Mouse (Mus musculus) mature B cell (primary cell): Measurements from ENCODE around the gene Rab42.

Experiments used
- in situ Hi-C: fragments of 300-500 bp; cut with MboI; formaldehyde crosslinking; loops from 2 replicates; pipeline ENCODE4 v1.14.3; 2019

Gene Rab42

GRCm38 (mm10) chr4:132273166-132273565, 30.0 kb downstream of the Rab42 start:
- in situ Hi-C loops: no loop called here

- in situ Hi-C loops: loop anchor here (10.0 kb wide), 1 partner anchor 55 kb away; the partner anchor contains the start of gene Ythdf2
These were observed 33.2 kb downstream of the Rab42 start for GRCm38 (mm10) chr4:132269740-132270560.

- in situ Hi-C loops: loop anchor here (10.0 kb wide), 1 partner anchor 54 kb away; the partner anchor contains the start of gene Ythdf2
These were observed 34.1 kb downstream of the Rab42 start for GRCm38 (mm10) chr4:132268871-132269739.

- in situ Hi-C loops: loop anchor here (10.0 kb wide), 1 partner anchor 52 kb away; the partner anchor contains the start of gene Ythdf2
These were observed 36.3 kb downstream of the Rab42 start for GRCm38 (mm10) chr4:132266835-132267349.

- in situ Hi-C loops: loop anchor here (10.0 kb wide), 1 partner anchor 49 kb away; the partner anchor contains the start of gene Ythdf2
These were observed 39.9 kb downstream of the Rab42 start for GRCm38 (mm10) chr4:132263313-132263712.

- in situ Hi-C loops: loop anchor here (10.0 kb wide), 1 partner anchor 47 kb away; the partner anchor contains the start of gene Ythdf2
These were observed 40.9 kb downstream of the Rab42 start for GRCm38 (mm10) chr4:132262358-132262616.

- in situ Hi-C loops: loop anchor here (10.0 kb wide), 1 partner anchor 47 kb away; the partner anchor contains the start of gene Ythdf2
These were observed 41.4 kb downstream of the Rab42 start, which contains the start of gene Gmeb1 for GRCm38 (mm10) chr4:132261514-132262357. Gmeb1 (minus strand) TSS chr4:132261602.

GRCm38 (mm10) chr4:132260404-132261379, 42.5 kb downstream of the Rab42 start:
- in situ Hi-C loops: loop anchor here (10.0 kb wide), 1 partner anchor 46 kb away; the partner anchor contains the start of gene Ythdf2

GRCm38 (mm10) chr4:132259248-132259647, 43.9 kb downstream of the Rab42 start:
- in situ Hi-C loops: no loop called here

- in situ Hi-C loops: no loop called here
These were observed 46.8 kb downstream of the Rab42 start for GRCm38 (mm10) chr4:132256384-132256783.

GRCm38 (mm10) chr4:132254986-132255385, 48.2 kb downstream of the Rab42 start:
- in situ Hi-C loops: no loop called here

GRCm38 (mm10) chr4:132253622-132254021, 49.6 kb downstream of the Rab42 start:
- in situ Hi-C loops: no loop called here

GRCm38 (mm10) chr4:132253128-132253527, 50.1 kb downstream of the Rab42 start:
- in situ Hi-C loops: no loop called here
